Mouse (Mus musculus) layer of hippocampus, adult 9-11 months (tissue): ENCODE measurements around the gene Hist1h2ao.
A peak's percentile ranks its signal among the peaks of the same experiment; 100 is the strongest.
"Not testable (repeated sequence)": the region's sequence is repeated elsewhere in the genome, so short reads cannot be mapped to it uniquely, and the experiment has no call there.

Experiments used
- DNase-seq: peaks from one replicate; pipeline ENCODE4 v3.0.0; 2022

Gene Hist1h2ao

DNA sequence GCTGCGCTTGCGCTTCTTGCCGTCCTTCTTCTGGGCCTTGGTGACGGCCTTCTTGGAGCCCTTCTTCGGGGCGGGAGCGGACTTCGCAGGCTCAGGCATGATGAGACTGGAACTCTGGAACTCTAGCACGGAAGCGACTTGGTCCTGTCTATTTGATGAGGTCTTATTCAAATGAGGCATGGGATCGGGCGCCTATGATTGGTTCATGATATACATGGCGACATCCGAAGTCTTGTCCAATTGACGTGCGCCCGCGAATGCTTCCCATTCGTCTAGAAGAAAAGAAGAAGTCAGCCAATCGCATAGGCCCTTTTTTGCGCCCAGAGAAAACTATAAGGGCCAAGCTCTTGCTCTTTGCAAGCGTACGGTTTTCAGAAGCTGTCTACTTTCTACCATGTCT lies at the start of gene Hist1h2ao, which contains the start of gene Hist1h2bq:
Gene Hist1h2ao (plus strand): TSS at position 393 of the 400 bp plus-strand sequence.
Gene Hist1h2bq (minus strand): TSS at position 125 of the 400 bp plus-strand sequence.
- not testable (repeated sequence) for DNase-seq

DNA sequence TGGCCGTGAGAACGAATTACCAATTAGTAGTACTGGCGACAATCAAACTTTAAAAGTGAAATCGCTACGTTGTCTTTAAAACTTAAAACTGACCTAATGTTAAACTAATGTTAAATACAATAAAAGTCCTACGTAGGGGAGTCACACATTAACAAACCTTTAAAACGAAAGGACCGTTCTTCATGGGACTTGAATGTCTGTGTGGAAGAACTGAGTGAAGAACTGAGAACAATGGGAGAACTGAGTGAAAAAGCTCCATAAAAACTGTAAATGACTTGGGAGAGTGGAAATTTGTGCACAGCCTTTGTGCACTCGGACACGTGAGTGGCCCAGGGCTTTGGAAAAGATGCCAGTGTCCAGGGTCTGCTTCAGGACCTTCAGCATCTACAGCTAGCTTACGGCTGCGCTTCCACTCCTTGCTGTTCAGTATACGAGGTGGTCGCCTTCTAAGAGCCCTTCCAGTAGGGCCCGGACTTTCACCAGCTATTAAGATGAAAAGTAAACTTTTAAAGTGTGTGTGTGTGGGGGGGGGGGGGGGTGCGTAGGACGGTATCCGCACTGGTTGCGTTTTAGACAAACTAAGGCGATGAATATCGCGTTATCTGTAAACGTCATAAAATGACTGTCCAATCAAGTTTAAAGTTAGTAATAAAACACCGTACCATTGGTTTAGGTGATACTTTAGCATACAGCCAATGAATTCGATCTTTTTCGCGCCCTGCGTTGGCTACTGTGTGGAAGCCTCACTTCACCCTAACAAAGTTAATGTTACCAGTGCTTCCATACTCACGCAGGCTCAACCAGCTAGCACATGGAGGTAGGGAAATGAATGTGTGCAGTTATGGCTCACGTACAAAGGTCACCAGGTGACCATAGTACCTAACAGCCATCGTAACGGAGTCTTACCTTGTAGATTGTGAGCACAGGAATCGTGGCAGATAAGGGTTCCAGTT lies 31.2 kb upstream of the Hist1h2ao start:
- DNase-seq: peak; percentile 67

DNA sequence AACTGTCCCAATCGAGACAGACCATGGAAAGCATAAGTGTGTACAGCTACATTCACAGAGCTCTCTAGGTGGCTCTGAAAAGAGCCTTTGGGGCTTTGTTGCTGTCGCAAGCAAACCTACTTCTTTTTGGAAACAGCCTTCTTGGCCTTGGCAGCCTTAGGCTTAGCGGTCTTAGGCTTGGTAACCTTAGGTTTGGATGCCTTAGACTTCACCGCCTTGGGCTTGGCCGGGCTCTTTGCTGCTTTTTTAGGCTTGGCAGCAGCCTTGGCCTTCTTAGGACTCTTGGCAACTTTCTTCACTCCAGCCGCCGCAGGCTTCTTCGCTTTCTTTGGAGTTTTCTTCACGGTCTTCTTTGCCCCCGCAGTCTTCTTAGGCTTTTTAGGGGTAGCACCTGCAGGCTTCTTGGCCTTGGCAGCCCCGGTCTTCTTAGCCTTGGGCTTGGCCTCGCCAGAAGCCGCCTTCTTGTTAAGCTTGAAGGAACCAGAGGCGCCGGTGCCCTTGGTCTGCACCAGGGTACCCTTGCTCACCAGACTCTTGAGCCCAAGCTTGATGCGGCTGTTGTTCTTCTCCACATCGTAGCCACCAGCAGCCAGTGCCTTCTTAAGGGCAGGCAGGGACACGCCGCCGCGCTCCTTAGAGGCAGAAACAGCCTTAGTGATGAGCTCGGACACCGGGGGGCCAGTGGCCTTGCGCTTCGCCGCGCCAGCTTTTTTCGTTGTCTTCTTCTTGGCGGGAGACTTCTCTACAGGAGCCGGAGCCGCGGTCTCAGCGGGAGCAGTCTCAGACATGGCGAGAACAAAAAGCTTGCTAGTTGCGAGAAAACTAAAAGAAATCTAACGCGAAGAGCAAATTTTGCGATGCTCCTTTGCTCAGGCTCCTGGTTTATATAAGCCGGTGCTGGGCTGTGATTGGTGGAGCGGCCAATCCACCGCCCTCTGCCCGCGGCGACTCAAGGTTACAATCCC lies 30.2 kb upstream of the Hist1h2ao start, which contains the start of gene Hist1h1b:
Gene Hist1h1b (minus strand): TSS at position 859 of the 965 bp plus-strand sequence.
- peak; percentile 33 for DNase-seq

DNA sequence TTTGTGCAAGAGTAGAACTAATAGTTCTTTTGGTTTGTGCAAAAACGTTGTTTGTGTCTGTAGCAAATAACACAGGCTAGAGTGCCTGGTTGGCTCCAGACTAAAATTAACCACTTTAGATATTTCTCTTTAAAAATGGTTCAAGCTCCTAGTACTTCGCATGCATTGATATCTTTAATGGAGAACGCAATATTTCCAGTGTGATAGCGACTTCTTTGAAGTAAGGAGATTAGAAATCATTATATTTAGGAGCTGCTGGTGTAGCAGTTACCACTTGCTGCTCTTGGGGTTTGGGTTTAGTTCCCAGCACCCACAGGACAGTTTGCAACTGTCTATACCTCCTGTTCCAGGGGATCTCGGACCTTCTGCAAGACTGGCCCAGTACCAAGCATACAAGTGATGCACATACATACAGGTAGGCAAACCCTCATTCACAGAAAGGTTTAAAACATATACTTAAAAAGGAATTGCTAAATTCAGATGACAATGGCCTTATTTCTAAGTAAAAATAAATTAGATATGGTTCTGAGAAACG lies 29.2 kb upstream of the Hist1h2ao start:
- DNase-seq: no peak

DNA sequence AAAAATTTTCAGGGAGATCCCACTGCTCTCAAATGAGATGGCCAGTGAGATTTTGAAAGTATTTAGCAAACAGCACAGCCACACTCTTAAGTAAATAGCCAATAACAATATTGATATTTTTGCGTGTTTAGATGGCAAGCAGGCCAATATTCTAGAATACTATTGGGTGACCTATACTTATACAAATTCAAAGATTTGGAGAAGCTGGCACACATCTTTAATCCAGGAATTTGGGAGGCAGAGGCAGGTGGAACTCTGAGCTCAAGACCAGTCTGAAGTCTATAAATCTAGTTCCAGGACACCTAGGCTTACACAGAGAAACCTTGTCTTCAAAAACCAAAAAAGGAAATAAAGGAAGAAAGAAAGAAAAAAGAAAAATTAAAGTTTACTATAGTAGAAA lies 28.6 kb upstream of the Hist1h2ao start:
- no peak for DNase-seq

DNA sequence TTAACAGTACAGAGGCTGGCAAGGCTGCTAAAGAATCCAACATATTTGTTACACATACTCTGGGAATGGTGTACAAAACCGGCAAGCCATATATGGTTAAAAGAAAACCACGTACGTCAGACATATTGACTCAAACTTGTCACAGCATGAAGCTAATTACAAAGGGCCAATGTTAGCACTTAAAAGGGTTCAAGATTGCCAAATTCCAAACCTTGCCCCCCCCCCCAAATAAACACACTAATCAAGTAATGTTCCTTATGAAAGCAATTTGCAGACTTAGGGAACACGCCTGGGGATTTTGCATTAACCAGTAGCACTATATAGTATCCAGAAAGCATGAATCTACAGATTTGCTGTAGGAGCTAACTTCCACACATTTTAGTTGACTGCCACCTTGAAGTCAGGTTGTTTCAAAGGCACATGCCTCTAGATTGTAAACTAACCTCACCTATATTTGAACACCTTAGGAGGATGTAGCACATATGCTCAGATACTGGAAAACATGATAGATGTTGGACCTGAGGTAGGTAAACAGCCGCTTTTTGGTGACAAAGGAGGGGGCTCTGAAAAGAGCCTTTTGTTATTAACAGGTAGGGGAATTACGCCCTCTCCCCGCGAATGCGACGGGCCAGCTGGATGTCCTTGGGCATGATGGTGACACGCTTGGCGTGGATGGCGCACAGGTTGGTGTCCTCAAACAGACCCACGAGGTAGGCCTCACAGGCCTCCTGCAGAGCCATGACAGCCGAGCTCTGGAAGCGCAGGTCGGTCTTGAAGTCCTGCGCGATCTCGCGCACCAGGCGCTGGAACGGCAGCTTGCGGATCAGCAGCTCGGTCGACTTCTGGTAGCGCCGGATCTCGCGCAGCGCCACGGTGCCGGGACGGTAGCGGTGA lies 27.7 kb upstream of the Hist1h2ao start:
- DNase-seq: not testable (repeated sequence)

DNA sequence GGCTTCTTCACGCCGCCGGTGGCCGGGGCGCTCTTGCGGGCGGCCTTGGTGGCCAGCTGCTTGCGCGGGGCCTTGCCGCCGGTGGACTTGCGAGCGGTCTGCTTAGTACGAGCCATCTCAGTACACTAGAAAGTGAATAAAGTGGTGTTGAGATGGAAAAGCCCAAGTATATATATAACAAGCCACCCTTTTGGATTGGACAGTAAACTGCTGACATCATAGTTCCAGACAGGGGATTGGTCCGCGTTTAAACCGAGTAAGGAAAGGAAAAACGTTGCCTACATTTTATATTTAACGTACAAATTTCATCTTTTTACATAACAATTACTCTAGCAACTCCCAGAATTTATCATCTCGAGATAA lies 27.0 kb upstream of the Hist1h2ao start, which contains the start of gene Hist1h3i:
Gene Hist1h3i (minus strand): TSS at position 116 of the 363 bp plus-strand sequence.
- DNase-seq: peak; percentile 76

DNA sequence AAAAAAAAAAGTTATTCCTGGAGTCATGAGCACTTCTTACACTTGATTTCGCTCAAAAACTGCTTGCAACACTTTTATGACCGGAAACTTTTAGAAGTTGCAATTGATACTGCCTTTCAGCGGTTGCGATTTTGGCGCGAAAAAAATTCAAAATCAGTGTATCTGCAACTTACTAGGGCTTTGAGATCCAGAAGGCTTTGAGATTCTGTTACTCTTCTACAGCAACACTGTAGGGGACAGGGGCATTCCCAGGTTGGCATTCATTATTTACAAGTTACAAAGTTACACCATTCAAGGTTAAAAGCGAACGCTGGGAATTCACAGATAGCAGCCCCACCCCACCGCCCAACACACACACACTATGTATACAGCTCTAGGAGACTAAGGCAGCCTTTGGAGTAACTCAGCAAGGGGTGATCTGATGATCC lies 26.5 kb upstream of the Hist1h2ao start:
- DNase-seq: peak; percentile 28

DNA sequence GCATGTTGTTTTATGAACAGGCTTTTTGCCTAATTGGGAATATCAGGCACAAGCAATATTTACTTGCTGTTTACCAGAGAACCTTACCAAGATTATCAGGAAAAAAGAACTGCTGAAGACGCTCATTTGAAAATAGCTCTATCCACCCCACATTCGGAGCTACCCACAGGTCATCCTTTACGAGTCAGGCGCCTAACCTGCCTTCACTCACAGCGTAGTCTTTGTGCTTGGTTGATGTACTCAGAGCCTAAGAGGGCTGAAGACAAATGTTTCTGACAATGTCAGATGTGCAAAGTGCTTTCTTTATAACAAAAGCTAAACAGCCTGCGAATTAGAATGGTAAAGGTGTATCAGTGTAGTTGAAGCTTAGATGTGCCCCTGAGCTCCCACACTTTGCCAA lies 26.0 kb upstream of the Hist1h2ao start:
- no peak for DNase-seq

DNA sequence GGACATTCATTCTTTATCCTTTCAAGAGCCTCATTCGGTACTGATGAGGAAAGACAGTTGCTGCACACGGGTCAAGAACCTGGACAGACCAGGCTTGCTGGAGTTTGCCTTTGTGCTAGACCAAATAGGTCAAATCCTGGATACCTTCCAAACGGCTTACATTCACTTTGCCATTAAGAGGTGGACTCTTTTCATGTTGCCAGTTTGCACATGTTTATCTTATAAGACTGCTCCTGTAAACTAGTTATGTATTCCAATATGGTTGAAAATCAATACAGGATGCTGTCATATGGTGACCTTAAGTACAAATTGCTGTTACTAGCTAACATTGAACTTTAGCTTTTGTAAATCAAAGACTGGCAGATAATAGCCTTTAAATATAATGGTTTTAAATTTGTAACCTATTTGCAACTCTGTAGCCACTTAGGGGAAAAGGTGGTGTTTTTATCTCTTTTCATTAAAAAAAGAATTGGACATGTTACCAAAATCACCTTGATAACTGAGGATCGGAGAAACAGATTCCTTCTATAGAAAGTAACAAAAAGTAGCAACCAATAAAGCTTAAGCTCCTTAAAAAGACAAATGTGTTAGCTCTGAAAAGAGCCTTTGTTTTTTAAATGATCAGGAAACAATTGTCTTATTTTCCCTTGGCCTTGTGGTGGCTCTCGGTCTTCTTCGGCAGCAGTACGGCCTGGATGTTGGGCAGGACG lies 23.9 kb upstream of the Hist1h2ao start:
- DNase-seq: no peak

DNA sequence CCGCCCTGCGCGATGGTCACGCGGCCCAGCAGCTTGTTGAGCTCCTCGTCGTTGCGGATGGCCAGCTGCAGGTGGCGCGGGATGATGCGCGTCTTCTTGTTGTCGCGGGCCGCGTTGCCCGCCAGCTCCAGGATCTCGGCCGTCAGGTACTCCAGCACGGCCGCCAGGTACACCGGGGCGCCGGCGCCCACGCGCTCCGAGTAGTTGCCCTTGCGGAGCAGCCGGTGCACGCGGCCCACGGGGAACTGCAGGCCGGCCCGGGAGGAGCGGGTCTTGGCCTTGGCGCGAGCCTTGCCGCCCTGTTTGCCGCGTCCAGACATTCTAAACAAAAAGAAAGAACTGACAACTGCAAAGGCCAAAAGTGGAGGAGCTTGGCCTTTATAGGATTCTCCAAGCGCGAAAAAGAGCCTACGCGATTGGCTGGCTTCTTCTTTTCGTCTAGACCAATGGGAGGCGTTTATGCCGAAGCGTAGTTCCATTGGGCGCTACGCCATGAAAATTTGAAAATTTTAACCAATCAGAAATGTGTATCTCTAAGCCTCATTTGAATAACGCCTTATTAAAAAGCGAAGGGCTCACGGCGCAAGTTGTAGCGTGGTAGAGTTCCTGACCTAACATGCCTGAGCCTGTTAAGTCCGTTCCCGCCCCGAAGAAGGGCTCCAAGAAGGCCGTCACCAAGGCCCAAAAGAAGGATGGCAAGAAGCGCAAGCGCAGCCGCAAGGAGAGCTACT lies 23.2 kb upstream of the Hist1h2ao start, which contains the start of the genes Hist1h2an and Hist1h2bp:
Gene Hist1h2an (minus strand): TSS at position 320 of the 731 bp plus-strand sequence.
Gene Hist1h2bp (plus strand): TSS at position 563 of the 731 bp plus-strand sequence.
- DNase-seq: peak; percentile 95

DNA sequence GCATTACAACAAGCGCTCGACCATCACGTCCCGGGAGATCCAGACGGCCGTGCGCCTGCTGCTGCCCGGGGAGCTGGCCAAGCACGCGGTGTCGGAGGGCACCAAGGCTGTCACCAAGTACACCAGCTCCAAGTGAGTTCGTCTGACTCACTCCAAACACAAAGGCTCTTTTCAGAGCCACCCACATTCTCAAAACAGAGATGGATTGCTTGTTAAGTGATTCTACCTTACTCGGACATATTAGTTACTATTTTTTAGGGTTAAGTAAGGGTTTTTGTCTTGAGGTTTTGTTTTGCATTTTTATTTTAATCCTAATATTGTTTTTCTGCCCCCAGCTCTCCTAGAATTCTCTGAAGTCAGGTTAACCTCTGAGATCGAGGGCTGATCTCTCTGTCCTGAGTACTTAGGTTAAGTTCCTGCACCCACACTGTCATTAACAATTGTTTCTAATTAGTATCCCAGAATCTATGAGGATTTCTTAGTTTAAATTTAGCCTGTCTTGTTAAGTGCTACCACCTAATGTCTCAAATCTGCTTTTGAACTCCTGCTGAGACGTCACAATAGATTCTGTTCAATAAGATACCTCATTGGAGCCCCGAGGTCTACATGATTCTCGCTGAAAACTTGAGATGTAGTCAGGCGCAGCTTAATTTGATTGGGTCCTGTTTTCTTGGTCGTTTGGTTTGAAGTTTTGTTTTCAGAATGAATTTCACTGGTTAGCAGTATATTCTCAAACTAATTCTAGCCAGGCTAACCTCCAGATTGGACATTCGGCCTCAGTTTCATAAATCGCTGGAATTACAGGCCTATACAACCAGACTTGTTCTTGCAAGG lies 22.3 kb upstream of the Hist1h2ao start:
- DNase-seq: no peak

DNA sequence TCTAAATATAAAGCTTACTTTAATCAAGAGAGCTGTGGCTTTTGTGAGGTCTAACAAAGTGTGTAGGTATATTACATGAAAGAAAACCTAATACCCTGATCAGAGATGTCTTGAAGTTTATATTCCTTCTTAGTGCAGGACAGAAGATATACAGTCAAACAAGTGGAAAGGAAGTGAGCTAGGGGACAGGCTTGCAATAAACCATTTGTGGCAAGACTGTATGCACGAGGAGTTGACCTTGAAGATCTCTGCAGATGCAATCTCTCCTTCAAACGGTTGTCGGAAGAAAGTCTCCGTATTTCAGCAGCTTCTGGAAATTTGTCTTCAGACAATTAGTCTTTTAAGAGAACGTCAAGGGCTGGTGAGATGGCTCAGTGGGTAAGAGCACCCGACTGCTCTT lies 20.3 kb upstream of the Hist1h2ao start:
- DNase-seq: no peak

DNA sequence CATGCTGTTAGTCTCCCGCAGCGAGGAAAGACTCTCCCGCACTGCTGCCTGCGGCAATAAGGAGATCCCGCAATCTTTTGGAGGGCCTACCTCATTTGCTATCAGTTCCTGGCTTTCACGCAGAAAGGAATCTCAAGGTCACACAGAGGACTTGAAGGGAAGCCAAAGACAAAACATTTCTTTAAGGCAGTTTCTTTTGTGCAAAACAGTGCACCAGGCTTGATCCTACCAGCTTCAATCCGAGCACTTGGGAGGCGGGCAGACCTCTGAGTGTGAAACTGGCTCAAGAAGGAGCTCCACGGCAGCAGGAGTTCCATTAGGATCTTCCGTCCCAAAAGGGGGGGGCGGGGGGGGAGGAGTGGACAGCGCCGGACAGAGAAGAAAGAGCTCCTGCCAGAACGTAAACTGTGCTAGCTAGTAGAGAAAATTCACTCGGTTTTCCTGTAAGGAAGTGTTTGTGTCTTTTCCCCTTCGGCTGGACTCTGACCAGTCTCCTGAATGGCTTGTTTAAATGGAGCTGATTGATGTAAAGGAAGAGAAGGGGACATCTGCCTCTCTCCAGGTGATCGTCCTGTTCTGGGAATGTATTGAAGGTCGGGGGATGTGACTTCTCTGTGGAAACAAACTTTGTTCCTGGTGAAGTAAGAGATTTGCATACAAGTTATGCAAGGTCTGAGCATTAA lies 19.5 kb upstream of the Hist1h2ao start:
- DNase-seq: no peak

DNA sequence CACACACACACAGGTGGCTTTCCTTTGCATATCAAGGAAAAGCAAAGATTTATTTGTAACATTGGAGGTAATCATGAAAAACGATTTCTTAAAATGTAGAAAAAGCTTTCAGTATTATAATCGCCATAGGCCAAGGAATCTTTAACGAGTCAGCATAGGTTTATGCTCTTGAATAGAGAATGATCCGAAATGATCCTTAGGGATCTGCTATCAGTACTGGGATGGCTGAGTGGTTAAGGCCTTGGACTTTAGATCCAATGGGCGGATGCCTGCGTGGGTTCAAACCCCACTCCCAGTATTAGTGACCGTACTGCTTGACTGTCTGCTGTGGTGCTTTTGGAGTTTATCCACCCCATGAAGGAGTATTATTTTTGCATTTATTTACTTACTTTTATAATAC lies 14.7 kb upstream of the Hist1h2ao start:
- DNase-seq: no peak

DNA sequence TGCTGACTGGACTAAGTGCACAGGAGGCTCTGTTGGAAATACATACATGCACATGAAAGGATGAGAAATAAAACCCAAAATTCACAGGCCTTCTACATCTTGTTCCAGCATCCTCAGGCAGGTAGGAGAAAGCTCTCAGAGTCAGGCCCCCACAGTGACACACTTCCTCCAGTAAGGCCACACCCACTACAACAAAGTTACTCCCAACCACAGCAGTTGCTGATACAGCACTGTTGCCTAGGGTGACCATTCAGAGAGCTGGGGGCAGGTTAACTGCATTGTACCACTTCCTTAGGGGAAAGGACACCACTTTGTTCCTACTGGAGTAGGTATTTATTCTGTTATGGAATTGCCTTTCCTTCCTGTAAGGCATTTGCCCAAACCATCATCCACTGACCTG lies 13.1 kb upstream of the Hist1h2ao start:
- not testable (repeated sequence) for DNase-seq

DNA sequence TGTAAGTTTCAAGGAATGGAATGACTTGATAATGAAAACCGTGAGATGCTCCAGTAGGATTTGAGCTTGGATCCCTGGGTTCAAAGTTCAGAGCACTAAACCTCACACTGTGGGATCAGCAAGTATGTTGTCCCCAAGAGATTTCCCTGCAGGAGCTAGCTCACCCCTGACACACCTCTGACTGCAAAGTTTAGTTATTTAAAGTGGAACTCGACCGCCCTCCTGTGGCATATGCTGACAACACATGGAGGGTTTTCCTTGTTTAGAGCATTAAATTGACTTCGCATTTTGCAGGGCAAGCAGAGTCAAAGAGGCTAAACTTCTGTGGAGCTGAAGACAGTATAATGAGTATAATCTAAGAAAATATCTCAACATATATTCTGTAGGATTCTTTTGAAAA lies 7.2 kb upstream of the Hist1h2ao start:
- not testable (repeated sequence) for DNase-seq

DNA sequence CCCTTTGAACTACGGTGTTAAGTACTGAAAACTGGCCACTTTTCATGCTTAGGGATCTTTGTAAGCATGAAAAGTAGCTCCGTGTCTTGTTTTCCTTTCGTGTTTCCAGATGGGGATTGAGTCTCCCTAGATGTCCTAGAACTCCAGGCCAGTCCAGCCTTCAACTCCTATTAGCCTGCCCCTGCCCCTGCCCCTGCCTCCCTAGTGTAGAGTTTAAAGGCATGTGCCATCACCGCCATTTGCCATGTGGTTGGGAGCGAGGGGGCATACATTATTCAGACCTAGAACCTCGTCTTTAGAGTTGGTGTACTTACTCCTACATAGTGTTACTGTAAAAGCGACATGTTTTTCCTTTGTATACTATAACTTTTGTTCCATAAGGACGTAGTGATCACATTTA lies 809 bp downstream of the Hist1h2ao start:
- not testable (repeated sequence) for DNase-seq
